Mouse (Mus musculus): Measurements from ENCODE around the gene Synj1. TPM values are rescaled to one million over a fixed set of nuclear protein-coding genes. Genes with fewer than 3 reads are reported as not detected.

Synj1 gene
- polyA plus RNA-seq, 1 experiment from 2014 or later = 15.2 TPM

DNA sequence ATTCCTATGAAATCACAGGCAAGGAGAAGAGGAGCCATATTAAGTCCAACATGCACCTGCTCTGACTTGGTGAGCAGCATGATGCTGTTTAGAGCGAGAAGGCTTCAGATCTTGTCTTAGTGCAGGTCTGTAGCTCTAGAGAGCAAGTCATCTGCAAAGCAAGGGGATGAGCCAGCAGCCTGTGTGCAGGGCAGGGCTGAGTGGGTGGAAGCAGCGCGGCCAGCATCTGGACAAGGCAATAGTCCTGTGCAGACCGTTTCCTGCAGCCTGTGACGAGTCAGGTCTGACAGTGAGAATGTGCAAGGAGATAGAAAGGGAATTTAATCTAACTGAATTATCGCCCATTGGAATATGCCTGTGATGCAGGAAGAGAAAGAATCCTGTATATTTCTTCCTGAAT, 40.1 kb downstream of the Synj1 start:
- no peak overlapping the region for H3K4me3 ChIP-seq (ENCODE audit: low read depth, low read length)
- no peak overlapping the region for H3K27ac ChIP-seq (ENCODE audit: low read depth)
- H3K36me3 ChIP-seq (ENCODE audit: control insufficient read depth, insufficient read depth, low read length) = peaks cover 27% of the 10 kb centered on the region
- WGBS = 89% methylated on average over 6 of the region's 6 CpGs
- H3K9me3 ChIP-seq (ENCODE audit: control insufficient read depth, low read length) = no peaks in the 10 kb centered on the region
- no peaks in the 10 kb centered on the region for H3K4me1 ChIP-seq (replicated peaks; ENCODE audit: control insufficient read depth, insufficient read depth, low read length)
- no peaks in the 10 kb centered on the region for H3K27me3 ChIP-seq (replicated peaks; ENCODE audit: control insufficient read depth, insufficient read depth, low read length)
- H3K4me2 ChIP-seq (ENCODE audit: low read length) = no peak overlapping the region
- ATAC-seq (replicated peaks; ENCODE audit: low FRiP score, low TSS enrichment, low read depth) (no peak), DNase-seq (ENCODE audit: low spot score) (no peak)
- no peak overlapping the region for H3K9ac ChIP-seq (ENCODE audit: low read length)

DNA sequence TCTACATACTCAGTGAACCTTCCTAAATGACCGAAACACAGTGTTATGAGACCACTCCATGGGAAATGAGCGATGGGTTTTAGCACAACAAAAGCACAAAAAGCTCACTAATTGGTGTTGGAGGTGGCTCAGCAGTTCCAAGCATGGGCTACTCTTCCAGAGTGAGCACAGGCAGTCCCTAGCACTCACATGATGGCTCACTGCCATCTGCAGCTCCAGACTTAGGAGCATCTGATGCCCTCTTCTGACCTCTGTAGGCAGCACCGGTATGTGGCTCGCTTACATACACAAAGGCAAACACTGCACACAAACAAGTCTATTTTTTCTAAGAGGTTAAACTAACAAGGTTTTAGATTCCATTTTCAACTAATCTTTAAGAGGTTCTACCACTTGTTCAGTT, 44.9 kb downstream of the Synj1 start:
- ATAC-seq (replicated peaks; ENCODE audit: low FRiP score, low TSS enrichment, low read depth) (no peak), DNase-seq (ENCODE audit: low spot score) (no peak)
- H3K4me2 ChIP-seq (ENCODE audit: low read length) = no peak overlapping the region
- 80% methylated on average over 4 of the region's 4 CpGs for WGBS
- peaks cover 27% of the 10 kb centered on the region for H3K36me3 ChIP-seq (ENCODE audit: control insufficient read depth, insufficient read depth, low read length)
- no peaks in the 10 kb centered on the region for H3K9me3 ChIP-seq (ENCODE audit: control insufficient read depth, low read length)
- H3K27ac ChIP-seq (ENCODE audit: low read depth) = no peak overlapping the region
- H3K27me3 ChIP-seq (replicated peaks; ENCODE audit: control insufficient read depth, insufficient read depth, low read length) = no peaks in the 10 kb centered on the region
- no peaks in the 10 kb centered on the region for H3K4me1 ChIP-seq (replicated peaks; ENCODE audit: control insufficient read depth, insufficient read depth, low read length)
- no peak overlapping the region for H3K9ac ChIP-seq (ENCODE audit: low read length)
- H3K4me3 ChIP-seq (ENCODE audit: low read depth, low read length) = no peak overlapping the region

DNA sequence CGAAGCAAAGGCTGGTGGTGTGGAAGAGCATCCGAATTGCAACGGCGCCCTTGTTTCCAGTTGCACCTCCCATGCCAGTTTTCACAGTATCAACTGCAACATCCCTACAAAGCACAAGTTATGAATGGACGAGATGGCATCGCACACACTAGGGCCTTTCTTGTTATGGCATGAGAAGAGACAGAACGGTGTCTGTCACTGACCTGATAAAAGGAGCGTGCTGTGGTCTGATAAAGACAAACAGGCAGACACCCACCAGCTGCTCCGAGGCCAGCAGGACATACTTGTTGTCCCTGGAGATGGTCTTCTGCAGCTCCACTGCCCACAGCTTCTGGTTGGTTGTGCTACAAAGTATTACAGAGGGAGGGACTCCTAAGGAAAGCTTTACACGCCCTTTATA, 46.8 kb downstream of the Synj1 start:
- H3K36me3 ChIP-seq (ENCODE audit: control insufficient read depth, insufficient read depth, low read length) = peaks cover 31% of the 10 kb centered on the region
- no peak overlapping the region for H3K9ac ChIP-seq (ENCODE audit: low read length)
- DNase-seq (ENCODE audit: low spot score) (no peak), ATAC-seq (replicated peaks; ENCODE audit: low FRiP score, low TSS enrichment, low read depth) (no peak)
- H3K4me1 ChIP-seq (replicated peaks; ENCODE audit: control insufficient read depth, insufficient read depth, low read length) = no peaks in the 10 kb centered on the region
- H3K4me3 ChIP-seq (ENCODE audit: low read depth, low read length) = no peak overlapping the region
- H3K9me3 ChIP-seq (ENCODE audit: control insufficient read depth, low read length) = no peaks in the 10 kb centered on the region
- no peaks in the 10 kb centered on the region for H3K27me3 ChIP-seq (replicated peaks; ENCODE audit: control insufficient read depth, insufficient read depth, low read length)
- H3K27ac ChIP-seq (ENCODE audit: low read depth) = no peak overlapping the region
- WGBS = 89% methylated on average over 10 of the region's 10 CpGs
- no peak overlapping the region for H3K4me2 ChIP-seq (ENCODE audit: low read length)

DNA sequence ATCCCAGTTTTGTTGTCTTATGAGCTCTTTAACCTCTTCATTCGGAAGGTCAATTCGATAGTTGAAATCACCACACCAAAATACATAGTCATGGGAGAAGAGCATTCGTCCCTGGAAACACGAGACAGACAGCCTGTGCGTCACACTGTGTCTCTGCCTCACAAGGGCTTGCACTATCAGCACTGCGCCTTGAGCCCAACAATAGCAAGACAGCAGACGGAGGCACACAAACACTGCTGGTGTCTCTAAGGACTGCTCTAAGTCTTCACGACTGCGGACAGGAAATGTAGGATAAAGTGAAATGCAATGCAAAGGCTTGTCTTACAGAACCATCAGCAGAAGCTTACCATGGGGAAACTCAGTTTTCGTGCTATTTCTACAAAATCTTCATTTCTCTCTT, 47.2 kb downstream of the Synj1 start:
- DNase-seq (ENCODE audit: low spot score) (no peak), ATAC-seq (replicated peaks; ENCODE audit: low FRiP score, low TSS enrichment, low read depth) (no peak)
- Histone ChIP-seq H3K36me3 (ENCODE audit: control insufficient read depth, insufficient read depth, low read length) (peaks cover 31% of the 10 kb centered on the region), H3K9me3 (ENCODE audit: control insufficient read depth, low read length) (no peaks in the 10 kb centered on the region), H3K27me3 (replicated peaks; ENCODE audit: control insufficient read depth, insufficient read depth, low read length) (no peaks in the 10 kb centered on the region), H3K27ac (ENCODE audit: low read depth) (no peak overlapping the region), H3K4me2 (ENCODE audit: low read length) (no peak overlapping the region), H3K4me3 (ENCODE audit: low read depth, low read length) (no peak overlapping the region), H3K4me1 (replicated peaks; ENCODE audit: control insufficient read depth, insufficient read depth, low read length) (no peaks in the 10 kb centered on the region), H3K9ac (ENCODE audit: low read length) (no peak overlapping the region)
- WGBS = 89% methylated on average over 10 of the region's 10 CpGs

DNA sequence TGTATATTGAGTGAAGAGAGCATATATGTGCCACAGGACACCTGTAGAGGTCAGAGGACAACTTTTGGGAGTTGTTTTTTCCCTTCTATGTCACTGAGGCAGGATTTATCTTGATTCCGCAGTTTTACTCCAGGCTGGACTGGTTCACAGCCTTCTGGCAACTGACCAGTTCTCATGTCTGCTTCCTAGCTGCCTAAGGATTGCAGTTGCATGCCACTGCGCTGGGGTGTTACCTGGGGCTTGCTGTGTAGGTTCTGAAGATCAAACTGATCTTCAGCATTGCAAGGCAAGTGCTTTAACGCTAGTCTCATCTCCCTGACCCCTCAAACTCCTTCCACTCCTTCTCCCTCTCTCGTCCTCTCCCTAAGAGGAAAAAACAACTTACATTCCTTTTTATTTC, 47.9 kb downstream of the Synj1 start:
- ATAC-seq (replicated peaks; ENCODE audit: low FRiP score, low TSS enrichment, low read depth) (no peak), DNase-seq (ENCODE audit: low spot score) (no peak)
- Histone ChIP-seq H3K27ac (ENCODE audit: low read depth) (no peak overlapping the region), H3K4me3 (ENCODE audit: low read depth, low read length) (no peak overlapping the region), H3K9ac (ENCODE audit: low read length) (no peak overlapping the region), H3K4me1 (replicated peaks; ENCODE audit: control insufficient read depth, insufficient read depth, low read length) (no peaks in the 10 kb centered on the region), H3K4me2 (ENCODE audit: low read length) (no peak overlapping the region), H3K36me3 (ENCODE audit: control insufficient read depth, insufficient read depth, low read length) (peaks cover 28% of the 10 kb centered on the region), H3K27me3 (replicated peaks; ENCODE audit: control insufficient read depth, insufficient read depth, low read length) (no peaks in the 10 kb centered on the region), H3K9me3 (ENCODE audit: control insufficient read depth, low read length) (no peaks in the 10 kb centered on the region)
- WGBS = 90% methylated on average over 4 of the region's 4 CpGs

- ATAC-seq (replicated peaks; ENCODE audit: low FRiP score, low TSS enrichment, low read depth) (no peak), DNase-seq (ENCODE audit: low spot score) (no peak)
- Histone ChIP-seq H3K36me3 (ENCODE audit: control insufficient read depth, insufficient read depth, low read length) (peaks cover 28% of the 10 kb centered on the region), H3K27ac (ENCODE audit: low read depth) (no peak overlapping the region), H3K4me2 (ENCODE audit: low read length) (no peak overlapping the region), H3K27me3 (replicated peaks; ENCODE audit: control insufficient read depth, insufficient read depth, low read length) (no peaks in the 10 kb centered on the region), H3K4me1 (replicated peaks; ENCODE audit: control insufficient read depth, insufficient read depth, low read length) (no peaks in the 10 kb centered on the region), H3K9ac (ENCODE audit: low read length) (no peak overlapping the region), H3K9me3 (ENCODE audit: control insufficient read depth, low read length) (no peaks in the 10 kb centered on the region), H3K4me3 (ENCODE audit: low read depth, low read length) (no peak overlapping the region)
- 68% methylated on average over 5 of the region's 5 CpGs for WGBS
Measured at GRCm38 (mm10) chr16:90958301-90959085, 52.6 kb downstream of the Synj1 start.

- ATAC-seq (replicated peaks; ENCODE audit: low FRiP score, low TSS enrichment, low read depth) (no peak), DNase-seq (ENCODE audit: low spot score) (no peak)
- no peak overlapping the region for H3K4me2 ChIP-seq (ENCODE audit: low read length)
- no peaks in the 10 kb centered on the region for H3K4me1 ChIP-seq (replicated peaks; ENCODE audit: control insufficient read depth, insufficient read depth, low read length)
- H3K9me3 ChIP-seq (ENCODE audit: control insufficient read depth, low read length) = no peaks in the 10 kb centered on the region
- peaks cover 28% of the 10 kb centered on the region for H3K36me3 ChIP-seq (ENCODE audit: control insufficient read depth, insufficient read depth, low read length)
- WGBS = 83% methylated on average over 6 of the region's 6 CpGs
- no peak overlapping the region for H3K9ac ChIP-seq (ENCODE audit: low read length)
- H3K4me3 ChIP-seq (ENCODE audit: low read depth, low read length) = no peak overlapping the region
- H3K27ac ChIP-seq (ENCODE audit: low read depth) = no peak overlapping the region
- H3K27me3 ChIP-seq (replicated peaks; ENCODE audit: control insufficient read depth, insufficient read depth, low read length) = no peaks in the 10 kb centered on the region
Measured at GRCm38 (mm10) chr16:90955494-90955893, 55.6 kb downstream of the Synj1 start.

DNA sequence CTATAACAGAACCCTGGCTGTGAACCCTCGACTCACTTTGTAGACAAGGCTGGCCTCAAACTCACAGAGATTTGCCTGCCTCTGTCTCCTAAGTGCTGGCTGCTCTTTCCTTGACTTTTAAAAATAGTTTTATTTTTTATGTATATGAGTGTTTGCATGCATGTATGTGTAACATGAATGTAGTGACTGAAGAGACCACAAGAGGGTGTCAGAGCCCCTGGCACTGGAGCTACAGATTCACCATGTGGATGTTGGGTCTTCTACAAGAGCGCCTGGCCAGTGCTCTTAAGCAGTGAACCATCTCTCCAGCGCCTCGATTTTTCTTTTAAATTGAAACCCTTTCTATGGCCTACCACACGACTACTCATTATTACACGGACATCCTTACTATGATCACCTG, 57.3 kb downstream of the Synj1 start:
- no peak overlapping the region for H3K4me2 ChIP-seq (ENCODE audit: low read length)
- no peaks in the 10 kb centered on the region for H3K4me1 ChIP-seq (replicated peaks; ENCODE audit: control insufficient read depth, insufficient read depth, low read length)
- H3K36me3 ChIP-seq (ENCODE audit: control insufficient read depth, insufficient read depth, low read length) = peaks cover 30% of the 10 kb centered on the region; the same call in 1 of the 2 replicates
- H3K4me3 ChIP-seq (ENCODE audit: low read depth, low read length) = no peak overlapping the region
- H3K9ac ChIP-seq (ENCODE audit: low read length) = no peak overlapping the region
- ATAC-seq (replicated peaks; ENCODE audit: low FRiP score, low TSS enrichment, low read depth) (no peak), DNase-seq (ENCODE audit: low spot score) (no peak)
- H3K9me3 ChIP-seq (ENCODE audit: control insufficient read depth, low read length) = no peaks in the 10 kb centered on the region
- no peak overlapping the region for H3K27ac ChIP-seq (ENCODE audit: low read depth)
- 90% methylated on average over 6 of the region's 6 CpGs for whole genome bisulfite sequencing
- H3K27me3 ChIP-seq (replicated peaks; ENCODE audit: control insufficient read depth, insufficient read depth, low read length) = no peaks in the 10 kb centered on the region

DNA sequence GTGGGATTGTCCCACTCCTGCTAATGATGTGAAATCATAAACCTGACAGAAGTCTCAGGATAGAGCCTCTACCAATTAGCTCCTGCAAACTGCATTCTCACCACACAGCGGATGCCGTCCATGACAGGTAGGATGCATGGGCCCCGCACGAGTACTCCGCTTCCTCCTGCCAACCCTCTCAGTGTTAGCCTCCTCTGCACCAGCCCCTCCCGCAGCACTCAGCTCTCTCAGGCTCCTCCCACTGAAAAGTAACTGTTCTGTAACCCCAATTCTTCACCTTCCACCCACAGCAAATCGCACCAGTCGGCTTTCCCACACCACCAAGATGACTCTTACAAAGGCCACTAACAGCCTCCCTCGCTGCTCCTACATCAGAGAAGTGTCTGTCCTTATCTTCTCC, 58.0 kb downstream of the Synj1 start:
- Histone ChIP-seq H3K4me1 (replicated peaks; ENCODE audit: control insufficient read depth, insufficient read depth, low read length) (no peaks in the 10 kb centered on the region), H3K4me2 (ENCODE audit: low read length) (no peak overlapping the region), H3K9me3 (ENCODE audit: control insufficient read depth, low read length) (no peaks in the 10 kb centered on the region), H3K9ac (ENCODE audit: low read length) (no peak overlapping the region), H3K27ac (ENCODE audit: low read depth) (no peak overlapping the region), H3K36me3 (ENCODE audit: control insufficient read depth, insufficient read depth, low read length) (peaks cover 30% of the 10 kb centered on the region; the same call in 1 of the 2 replicates), H3K27me3 (replicated peaks; ENCODE audit: control insufficient read depth, insufficient read depth, low read length) (no peaks in the 10 kb centered on the region), H3K4me3 (ENCODE audit: low read depth, low read length) (no peak overlapping the region)
- 88% methylated on average over 9 of the region's 9 CpGs for WGBS
- DNase-seq (ENCODE audit: low spot score) = no peak
- no peak for ATAC-seq (replicated peaks; ENCODE audit: low FRiP score, low TSS enrichment, low read depth)

Data from intestine, embryonic 14.5 days (tissue).